Mouse (Mus musculus): ENCODE data around the gene Gm10260.

Gene Gm10260

DNA sequence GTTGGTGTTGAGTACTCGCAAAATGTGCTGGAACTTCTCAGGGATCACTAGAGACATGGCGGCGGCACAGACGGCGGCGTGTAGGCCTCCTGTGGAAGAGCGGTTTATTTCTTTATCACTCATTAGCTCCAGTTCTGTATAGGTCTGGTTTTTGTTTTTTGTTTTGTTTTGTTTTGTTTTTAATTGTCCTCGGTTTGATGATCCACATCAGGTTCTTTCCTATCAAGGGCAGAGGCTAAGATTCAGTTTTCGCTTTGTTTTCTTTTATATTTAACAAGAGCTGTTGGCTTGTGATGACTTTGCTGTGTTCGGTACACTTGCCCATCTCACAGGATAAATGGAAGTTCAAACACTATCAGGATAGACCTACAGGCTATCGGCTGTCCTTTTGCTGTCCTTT is at the start of gene Gm10260:
Gene Gm10260, minus strand, starts transcription at position 101 of the 400 bp plus-strand sequence.
- no peak for DNase-seq (ENCODE audit: low spot score in 2 of 2)

DNA sequence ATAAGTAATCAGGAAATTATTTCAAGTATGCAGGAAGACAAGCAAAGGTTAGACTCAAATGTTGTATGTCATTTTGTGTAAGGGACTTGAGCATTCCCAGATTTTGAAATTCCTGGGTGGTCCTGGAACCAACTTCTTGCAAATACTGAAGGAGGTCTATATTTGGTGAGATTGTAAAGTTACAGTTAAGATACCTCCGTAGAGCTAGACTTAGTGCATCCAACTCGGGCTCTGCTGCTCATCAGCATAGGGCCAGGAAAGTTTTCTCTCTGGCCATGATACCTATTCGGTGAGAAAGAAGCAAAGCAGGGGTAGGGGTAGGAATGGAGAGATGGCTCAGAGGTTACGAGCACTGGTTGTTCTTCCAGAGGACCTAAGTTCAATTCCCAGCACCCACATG is 49.4 kb upstream of the Gm10260 start:
- DNase-seq (ENCODE audit: low spot score in 2 of 2), result no peak

DNA sequence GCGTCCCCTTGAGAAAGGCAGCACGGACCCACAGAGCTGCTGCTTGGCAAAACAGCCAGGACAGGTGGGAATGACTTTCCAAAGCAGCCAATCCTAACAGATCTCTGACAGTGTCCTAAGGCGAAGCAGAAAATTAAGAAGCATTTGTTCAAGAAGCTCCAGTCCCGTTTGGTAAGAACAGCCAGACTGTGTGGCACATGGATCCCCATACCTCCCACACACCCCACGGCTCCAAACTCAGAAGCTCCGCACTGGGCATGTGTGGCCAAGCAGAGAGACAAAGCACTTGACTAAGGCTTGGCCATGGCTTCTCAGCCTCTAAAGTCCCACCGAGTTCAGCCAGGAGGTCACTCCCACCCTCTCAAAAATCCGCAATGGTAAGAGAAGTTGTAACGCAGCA is 45.5 kb upstream of the Gm10260 start:
- no peak for DNase-seq (ENCODE audit: low spot score in 2 of 2)

DNA sequence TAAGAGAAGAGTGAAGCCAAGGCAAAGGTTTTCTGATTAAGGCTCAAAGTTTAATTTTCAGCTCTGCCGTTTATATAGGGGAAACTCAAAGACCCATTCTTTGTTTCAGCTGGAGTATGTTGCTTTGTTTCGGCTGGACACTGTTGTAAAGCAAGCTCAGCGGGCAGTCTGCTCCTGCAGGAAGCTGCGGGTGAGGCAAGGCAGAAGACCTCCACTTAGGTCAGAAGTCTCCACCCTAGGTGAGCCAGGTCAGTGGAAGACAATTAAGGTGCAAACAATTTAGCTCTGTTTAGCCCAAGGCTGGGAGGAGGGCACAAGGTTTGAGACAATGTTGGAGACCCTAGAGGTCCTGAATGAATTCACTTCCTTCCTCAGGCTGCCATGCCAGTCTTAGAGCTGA is 42.0 kb upstream of the Gm10260 start:
- no peak for DNase-seq (ENCODE audit: low spot score in 2 of 2)

DNA sequence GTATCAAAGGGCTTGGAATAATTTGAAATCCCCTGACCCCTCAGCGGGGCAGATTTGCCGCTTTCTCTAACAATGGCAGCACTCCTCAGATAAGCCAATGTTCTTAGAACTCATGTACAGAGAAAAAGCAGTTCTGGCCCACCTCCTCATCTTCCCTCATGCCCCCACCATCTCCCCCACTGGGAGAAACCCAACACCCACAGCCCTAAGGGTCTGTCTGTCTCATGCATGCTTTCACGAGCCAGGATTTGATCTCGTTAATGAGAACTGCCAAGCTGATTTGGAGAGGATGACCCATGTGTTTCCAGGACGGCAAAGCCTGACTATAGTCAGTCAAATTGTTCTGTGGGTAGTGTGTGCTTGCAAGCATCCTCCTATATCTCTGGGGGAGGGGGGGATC is 37.0 kb upstream of the Gm10260 start:
- no peak for DNase-seq (ENCODE audit: low spot score in 2 of 2)

DNA sequence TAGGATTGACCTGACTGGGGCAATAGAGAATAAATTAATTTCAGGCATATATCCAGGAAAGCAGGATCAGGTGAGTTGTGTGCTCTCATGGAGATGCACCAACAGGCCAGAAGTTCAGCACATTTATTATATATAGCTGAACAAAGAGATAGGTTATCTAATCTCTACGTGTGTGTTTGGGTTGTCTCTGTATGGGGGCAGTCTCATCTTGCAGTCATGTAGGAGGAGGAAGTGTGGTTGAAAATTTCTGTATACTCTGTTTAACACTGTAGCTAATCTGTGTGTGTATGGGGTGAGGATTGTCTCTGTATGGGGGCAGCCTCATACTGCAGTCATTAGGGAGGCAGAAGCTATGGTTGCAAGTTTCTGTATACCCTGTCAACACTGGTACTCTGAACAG is 34.3 kb upstream of the Gm10260 start:
- DNase-seq (ENCODE audit: low spot score in 2 of 2), result no peak

DNA sequence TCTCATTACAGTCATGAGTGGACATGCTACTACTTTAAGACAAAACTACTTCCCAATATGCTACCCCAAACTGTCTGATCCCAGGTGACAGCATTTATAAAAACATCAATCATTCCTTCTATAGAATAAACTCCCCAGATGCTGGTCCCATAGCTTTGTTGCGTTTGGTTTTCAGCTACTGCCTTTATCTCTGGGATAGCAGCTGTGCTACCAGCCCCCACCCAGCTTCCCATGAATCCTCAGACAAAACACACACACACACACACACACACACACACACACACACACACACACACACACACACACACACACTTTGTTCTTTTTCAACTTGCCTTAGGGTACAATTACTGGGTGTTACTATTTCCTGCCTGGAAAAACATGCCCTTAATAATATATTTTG is 33.5 kb upstream of the Gm10260 start:
- no peak for DNase-seq (ENCODE audit: low spot score in 2 of 2)

DNA sequence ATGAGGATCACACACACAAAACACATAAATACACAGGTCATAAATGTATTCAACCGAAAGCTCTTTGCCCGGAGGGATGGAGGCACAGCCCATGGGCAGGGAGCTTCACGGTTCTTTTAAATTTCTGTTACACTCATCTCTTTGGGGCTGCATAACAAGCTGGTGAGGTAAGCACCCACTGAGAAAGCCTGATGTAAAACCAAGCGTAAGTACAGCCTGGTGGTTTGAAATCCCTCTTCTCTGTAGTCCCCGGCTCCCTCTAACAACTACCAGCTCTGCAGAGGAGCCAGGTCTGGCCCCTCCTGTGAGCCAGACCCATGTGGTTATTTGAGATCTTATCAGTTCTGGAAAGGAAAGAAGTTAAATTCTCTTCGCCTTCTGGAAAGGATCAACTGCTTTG is 31.2 kb upstream of the Gm10260 start:
- DNase-seq (ENCODE audit: low spot score in 2 of 2), result no peak

DNA sequence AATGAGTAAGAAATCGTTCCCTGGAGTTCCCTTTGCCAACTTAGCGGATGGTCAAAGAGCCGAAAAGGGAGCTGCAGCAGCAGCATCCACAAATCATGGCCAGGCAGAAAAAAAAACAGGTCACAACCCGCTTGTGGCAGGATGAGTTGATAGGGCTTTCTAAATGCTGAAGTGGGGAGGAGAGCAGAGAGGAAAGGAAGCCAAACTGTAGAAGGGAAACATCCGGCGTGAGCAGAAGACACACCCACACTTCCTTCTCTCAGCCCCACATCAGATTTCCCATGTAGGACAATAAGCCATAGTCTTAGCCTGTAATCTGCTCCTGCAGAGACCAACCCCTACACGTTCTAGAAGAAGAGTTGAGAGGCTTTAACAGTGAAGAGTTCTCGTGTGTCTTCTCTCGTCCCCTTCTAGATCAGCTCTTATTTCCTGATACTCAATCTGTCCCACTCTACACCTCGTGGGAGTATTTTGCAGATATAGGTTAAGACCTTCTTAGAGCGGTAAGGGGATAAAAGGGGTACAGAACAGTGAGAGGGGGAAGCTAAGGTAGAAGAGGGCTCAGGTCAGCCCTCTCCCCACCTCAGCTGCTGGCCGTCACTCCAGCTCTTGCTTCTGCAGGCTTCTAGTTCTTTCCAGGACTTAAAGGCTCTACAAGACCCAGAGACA is 29.5 kb upstream of the Gm10260 start:
- no peak for DNase-seq (ENCODE audit: low spot score in 2 of 2)

DNA sequence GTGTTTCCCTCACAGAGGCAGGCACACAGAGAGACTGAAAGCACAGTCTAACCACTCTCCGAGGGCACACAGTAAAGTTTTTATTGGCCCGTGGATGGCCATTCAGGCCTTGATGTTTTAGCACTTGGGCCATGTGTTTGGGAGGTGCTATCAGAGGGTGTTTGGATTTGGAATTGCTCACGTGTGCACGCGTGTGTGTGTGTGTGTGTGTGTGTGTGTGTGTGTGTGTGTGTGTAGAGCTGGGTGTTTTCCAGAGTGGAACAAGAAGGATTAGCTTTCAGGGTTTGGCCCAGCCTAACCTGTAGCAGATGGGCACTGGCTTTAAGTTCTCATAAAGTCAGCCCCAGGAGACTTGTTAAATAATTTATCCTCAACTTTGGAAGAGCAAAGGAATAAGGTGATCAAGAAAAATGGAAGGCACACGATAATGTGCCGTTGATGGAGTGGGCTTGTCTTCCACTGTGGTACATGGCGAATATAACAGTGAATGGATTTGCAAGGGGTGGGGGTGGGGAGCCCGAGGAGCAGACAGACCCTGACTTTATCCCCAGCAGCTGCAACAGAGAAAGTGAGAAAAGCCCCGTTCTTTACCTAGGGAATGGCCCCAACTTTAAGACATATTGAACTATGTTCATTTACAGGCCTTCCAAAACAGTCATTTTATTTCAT is 24.9 kb upstream of the Gm10260 start:
- no peak for DNase-seq (ENCODE audit: low spot score in 2 of 2)

DNA sequence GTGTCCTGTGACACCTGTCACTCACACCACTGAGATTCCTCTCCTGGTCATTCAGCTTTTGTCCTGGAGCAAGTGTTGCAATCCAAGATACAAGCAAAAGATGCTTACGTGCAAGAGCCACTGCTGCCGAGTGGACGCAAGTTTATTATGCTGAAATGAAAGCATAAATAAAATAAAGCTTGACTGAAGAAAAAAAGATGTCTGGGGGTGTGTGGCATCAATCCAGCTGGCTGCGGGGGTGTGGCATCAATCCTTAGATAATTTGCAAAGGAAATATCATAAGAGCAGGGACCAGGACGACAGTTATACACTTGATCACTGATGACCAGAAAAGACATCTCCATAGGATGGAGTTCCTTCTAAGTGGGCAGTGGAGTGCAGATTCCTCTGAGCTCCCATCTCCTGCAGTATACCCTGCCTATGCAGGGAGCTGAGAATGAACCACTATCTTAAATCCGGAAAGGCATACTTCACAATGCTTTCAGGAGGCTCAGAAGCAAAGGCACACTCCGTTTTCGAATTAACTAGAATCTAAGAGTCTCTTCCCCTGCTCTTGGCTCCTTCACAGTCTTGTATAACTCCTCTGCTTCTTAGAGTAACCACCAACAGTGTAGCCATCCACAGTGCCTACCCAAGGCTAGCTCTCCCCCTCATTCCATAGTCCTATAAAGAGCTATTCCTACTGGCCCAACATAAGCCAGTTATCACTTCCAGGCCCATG is 23.2 kb upstream of the Gm10260 start:
- DNase-seq (ENCODE audit: low spot score in 2 of 2), result no peak

DNA sequence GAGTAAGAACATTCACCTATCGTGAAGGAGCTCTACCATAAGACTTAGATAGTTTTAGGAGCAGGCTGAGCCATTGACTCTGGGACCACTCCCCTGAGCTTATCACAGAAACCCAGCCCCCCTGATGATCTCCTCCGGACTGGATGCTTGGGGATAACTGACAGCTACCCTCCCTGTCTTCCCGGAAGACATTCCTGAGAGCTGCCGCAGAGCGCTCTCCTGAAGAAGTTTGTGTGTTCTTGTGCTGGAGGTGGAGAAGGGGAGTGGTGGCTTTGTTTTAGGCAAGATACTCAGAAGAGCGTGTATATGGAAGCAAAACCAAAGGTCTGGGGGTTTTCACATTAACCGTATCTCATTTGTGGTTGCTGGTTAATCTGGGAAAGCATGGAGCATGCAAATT is 21.6 kb upstream of the Gm10260 start:
- DNase-seq (ENCODE audit: low spot score in 2 of 2), result no peak

DNA sequence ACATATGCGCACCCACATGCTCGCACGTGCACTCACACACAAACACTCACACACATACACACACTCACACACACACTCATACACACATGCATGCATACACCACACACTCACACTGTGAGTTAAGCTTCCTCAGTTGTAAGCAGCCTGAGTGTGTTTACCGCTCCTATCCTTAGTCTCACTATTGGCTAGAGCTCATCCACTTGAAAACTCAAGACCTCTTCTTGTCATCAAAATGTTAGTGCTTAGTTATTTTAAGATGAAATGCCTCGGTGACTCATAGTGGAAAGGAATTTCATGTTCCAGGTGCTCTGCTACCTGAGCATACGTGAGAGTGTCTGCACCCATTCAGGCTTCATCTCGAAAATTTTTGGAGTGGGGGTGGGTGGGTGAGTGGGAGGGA is 21.2 kb upstream of the Gm10260 start:
- no peak for DNase-seq (ENCODE audit: low spot score in 2 of 2)

DNA sequence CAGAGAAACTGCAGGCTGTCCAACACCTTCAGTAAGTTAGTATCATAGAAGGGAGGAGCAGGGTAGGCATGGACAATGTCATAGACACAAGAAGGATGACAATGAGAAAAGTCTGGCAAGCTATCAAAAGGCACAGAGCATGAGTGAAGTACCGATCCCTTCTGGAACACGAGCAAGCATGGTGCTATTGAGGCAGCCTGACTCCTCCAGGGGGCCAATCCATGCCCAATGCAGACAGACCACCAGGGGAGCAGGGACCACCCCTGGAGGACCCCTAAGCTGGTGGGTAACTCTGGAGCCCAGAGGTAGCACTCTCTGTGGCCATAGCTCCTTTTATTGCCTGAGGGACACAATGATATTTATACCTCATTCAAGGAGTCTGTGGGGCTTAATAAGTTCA is 20.1 kb upstream of the Gm10260 start:
- no peak for DNase-seq (ENCODE audit: low spot score in 2 of 2)

DNA sequence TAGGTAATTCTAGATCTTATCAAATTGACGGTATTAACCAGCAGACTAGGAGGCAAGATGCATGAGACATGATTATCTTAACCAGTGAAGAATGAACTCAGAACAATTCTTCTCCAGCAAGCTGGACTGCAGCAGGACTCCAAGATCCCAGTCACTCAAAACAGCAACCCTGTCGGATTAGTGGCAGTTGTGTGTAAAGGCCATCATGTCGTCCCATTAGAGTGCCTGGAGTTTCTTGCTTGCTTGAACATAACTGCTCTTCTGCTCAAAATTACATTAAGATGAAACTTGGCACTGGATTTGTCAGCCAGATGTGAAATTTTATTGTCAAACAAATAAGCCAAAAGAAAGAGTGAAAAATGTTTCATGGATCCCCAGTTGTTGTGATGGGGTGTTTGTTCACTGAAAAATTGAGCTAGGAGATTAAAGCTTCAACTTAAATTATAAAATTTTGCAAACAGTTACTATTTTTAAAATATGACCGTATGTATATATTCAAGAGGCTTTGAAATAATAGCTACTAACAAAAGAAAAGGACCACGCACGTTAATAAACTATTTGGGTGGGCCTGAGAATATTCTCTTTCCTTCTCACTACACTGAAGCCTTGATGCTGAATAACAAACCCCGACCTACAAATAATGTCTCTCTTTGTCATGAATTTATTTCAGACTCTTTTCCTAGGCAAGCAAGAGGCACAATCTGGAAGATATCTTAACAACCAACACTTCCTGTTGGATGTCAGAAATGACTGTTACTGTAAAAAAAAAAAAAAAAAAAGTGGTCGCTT is 19.4 kb upstream of the Gm10260 start:
- no peak for DNase-seq (ENCODE audit: low spot score in 2 of 2)

DNA sequence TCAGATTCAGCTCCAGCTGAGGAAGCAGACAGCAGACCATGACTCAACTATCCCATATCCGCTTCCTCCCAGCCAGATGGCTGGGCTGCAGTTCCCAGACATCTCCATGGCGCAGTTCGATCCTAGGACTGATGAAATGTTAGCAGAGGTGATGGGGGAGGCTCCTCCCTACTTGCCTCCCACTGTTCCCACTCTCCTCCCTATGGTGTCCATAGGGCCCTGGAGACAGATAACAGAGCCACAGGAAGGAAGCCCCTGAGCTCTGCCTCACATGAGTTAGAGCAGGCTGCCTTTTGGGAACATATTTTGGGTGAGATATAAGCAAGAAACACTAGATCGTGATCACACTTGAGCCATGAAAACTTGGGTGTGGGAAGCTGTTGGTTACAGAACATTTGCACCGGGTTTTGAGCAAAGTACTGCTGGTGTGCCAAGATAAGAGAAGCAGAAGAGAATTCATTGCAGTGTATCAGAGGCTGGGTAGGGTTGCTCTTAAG is 18.3 kb upstream of the Gm10260 start:
- DNase-seq (ENCODE audit: low spot score in 2 of 2), result no peak

DNA sequence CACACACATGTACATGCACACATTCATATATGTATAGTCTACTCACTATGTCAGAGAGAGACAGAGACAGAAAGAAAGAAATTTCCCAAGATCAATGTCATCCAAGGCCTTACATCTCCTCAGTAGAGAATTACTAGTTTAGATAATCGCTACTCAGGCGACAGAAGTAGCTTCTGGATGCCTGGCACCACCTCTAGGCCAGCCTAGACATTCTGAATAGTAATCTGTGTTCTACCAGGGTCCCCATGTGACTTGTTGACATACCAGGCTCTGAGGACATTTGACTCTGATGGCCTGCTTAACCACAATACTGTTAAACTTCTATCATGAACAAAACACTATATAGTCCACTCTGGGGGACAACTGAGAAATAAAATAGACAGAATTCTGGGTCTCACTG is 17.2 kb upstream of the Gm10260 start:
- no peak for DNase-seq (ENCODE audit: low spot score in 2 of 2)

DNA sequence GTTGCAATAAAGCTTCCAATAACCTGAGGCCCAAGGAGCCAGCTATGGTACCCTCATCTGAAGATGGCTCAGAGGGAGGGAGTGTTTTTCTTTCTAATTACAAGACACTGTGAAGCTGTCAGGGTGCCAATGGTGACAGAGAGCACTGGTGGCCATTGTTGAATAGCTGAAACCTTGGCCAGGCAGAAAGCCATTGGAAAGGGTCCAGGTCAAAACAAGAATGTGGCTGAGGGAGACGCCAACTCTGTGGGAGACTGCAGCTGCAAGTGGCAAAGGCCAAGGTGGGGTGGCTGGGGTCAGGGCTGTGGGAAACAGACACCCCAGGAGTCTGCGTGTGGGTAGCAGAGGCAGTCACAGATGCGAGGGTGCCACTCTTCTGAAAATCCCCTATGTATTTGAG is 16.3 kb upstream of the Gm10260 start:
- no peak for DNase-seq (ENCODE audit: low spot score in 2 of 2)

DNA sequence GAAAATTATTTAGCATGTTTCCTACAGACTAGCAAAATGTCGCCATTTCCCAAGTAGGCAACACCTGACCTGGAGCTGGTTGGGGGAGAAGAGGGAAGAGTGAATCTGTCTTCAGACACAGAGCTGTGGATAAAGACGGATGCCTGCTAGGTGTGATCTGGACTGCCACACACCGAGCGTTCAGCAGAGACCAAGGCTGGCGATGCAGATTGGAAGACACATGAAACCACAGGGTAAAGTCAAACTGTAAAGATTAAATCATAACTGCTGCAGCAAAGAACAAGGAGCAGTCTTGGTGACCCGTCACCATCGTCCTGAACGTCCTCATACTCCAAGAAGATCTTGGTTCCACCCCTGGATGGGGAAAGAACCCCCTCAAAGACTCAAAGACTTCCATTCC is 15.5 kb upstream of the Gm10260 start:
- no peak for DNase-seq (ENCODE audit: low spot score in 2 of 2)

DNA sequence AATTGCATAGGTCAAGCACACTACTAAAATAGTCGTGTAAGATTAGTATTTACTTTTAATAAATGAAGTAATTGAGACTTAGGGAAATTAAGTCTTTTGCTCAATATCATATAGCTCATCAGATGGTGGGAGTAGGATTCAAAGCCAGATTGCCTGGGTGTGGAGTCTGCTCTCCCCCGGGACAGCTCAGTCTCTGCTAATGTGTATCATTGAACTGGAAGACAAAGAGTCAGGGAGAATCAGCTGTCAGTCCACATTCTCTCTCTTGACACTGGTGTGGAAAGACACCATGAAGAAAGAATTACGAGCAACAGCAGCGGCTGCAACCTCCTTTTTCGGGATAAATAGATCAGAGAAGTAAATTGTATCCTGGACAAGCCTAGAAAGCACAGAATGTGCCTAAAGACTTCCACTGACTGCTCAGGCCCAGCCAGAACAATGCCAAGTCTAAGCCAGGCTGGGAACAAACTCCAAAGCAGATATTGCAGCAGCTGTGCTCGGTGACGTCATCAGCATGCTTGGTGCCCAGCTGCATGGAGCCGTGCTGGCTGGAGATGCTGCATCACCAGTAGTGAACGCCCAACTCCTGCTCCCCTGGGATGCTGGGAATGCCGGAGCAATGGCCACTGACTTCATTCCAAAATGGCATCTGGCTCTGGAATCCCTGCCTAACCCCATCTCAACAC is 14.5 kb upstream of the Gm10260 start:
- DNase-seq (ENCODE audit: low spot score in 2 of 2), result no peak

DNA sequence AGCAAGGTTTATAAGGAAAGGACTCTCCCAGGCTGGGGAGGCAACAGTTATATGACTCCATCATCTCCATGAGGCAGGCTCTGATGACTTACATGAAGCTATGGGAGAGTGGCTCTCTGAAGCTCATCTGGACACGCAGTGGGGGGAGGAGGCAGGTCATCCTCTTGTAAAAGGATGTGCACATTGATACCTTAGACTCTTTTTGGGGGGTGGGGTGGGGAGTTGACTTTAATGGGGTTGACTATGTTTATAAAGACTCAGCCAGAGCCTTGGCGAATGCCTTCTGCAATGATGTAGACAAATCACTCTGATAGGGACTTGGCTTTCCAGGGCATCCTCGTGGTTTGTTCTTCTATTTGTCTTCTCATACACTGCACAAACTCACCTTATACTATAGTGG is 8.8 kb upstream of the Gm10260 start:
- no peak for DNase-seq (ENCODE audit: low spot score in 2 of 2)

DNA sequence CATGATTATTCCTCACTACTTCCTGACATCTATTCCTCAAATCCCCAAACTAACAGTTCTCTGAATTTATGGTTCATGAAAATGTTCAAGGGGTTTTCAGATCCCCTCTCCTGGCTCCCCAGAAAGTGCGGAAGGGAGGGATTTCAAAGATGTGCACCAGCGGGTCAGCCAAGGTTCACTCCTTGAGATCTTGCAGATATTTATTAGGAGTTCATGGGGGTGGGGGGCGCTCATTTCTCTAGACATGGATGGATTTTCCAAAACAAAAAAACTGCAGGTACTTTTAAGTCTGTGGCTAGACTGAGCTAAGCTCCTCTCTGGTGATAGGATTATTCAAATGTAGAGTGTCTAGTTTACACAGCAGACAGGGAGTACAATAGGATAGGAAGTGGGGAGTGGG is 8.4 kb upstream of the Gm10260 start:
- no peak for DNase-seq (ENCODE audit: low spot score in 2 of 2)
